Mouse (Mus musculus) heart, embryonic 11.5 days (tissue): ENCODE measurements around the gene E330034G19Rik. TPM values are rescaled to one million over a fixed set of nuclear protein-coding genes. Genes with fewer than 3 reads are reported as not detected.
"Not testable (repeated sequence)": the region's sequence is repeated elsewhere in the genome, so short reads cannot be mapped to it uniquely, and the experiment has no call there.

Source experiments
- ATAC-seq: fragments of 200-750 bp; cut with Nextera tagmentation; replicated peaks from 2 replicates; pipeline ENCODE4 v1.8.0; 2017; ENCODE audit warnings: moderate library complexity; ENCODE audit not compliant: insufficient number of reproducible peaks, low FRiP score, low TSS enrichment
- H3K27ac ChIP-seq: fragments of 300-500 bp; sonication (generic); 2 replicates; pipeline ENCODE4 v1.5.1; 2014; ENCODE audit warnings: mild to moderate bottlenecking, low read depth, low read length
- H3K27me3 ChIP-seq: fragments of 300-500 bp; sonication (generic); 2 replicates; pipeline ENCODE4 v1.6.1; 2014; ENCODE audit warnings: mild to moderate bottlenecking, low read length, mixed read lengths; ENCODE audit not compliant: control insufficient read depth, insufficient read depth
- H3K36me3 ChIP-seq: fragments of 300-500 bp; sonication (generic); 2 replicates; pipeline ENCODE4 v1.6.1; 2014; ENCODE audit warnings: mild to moderate bottlenecking, low read length, moderate library complexity, mixed read lengths; ENCODE audit not compliant: control insufficient read depth, insufficient read depth
- H3K4me1 ChIP-seq: fragments of 300-500 bp; sonication (generic); 2 replicates; pipeline ENCODE4 v1.6.1; 2014; ENCODE audit warnings: low read length; ENCODE audit not compliant: control insufficient read depth, insufficient read depth
- H3K4me2 ChIP-seq: fragments of 300-500 bp; sonication (generic); 2 replicates; pipeline ENCODE4 v1.6.1; 2014; ENCODE audit warnings: mild to moderate bottlenecking, moderate library complexity
- H3K4me3 ChIP-seq: fragments of 300-500 bp; sonication (generic); 2 replicates; pipeline ENCODE4 v1.5.1; 2014; ENCODE audit warnings: low read depth, low read length
- H3K9ac ChIP-seq: fragments of 300-500 bp; sonication (generic); 2 replicates; pipeline ENCODE4 v1.6.1; 2014; ENCODE audit warnings: mild to moderate bottlenecking, low read depth, low read length, moderate library complexity
- H3K9me3 ChIP-seq: fragments of 300-500 bp; sonication (generic); replicated peaks from 2 replicates; pipeline ENCODE4 v1.6.1; 2016; ENCODE audit warnings: low read length; ENCODE audit not compliant: control insufficient read depth
- WGBS: fragments of 180-500 bp; shearing (Covaris S2); extraction: QIAGEN DNeasy Blood & Tissue Kit; methylation state at CpG from one replicate; pipeline ENCODE4 v1.1.7; 2014; ENCODE audit not compliant: insufficient replicate concordance; 5-methylcytosine and 5-hydroxymethylcytosine counted together
- polyA plus RNA-seq: library from polyadenylated mRNA; unstranded; fragments of >200 nt; fragmentation: Nextera tagmentation; extraction: Ambion mirVana; gene quantifications from 2 replicates; pipeline ENCODE4 v1.2.1, GENCODE M21; 2014

E330034G19Rik gene
- polyA plus RNA-seq, 1 experiment from 2014 or later = not detected

DNA sequence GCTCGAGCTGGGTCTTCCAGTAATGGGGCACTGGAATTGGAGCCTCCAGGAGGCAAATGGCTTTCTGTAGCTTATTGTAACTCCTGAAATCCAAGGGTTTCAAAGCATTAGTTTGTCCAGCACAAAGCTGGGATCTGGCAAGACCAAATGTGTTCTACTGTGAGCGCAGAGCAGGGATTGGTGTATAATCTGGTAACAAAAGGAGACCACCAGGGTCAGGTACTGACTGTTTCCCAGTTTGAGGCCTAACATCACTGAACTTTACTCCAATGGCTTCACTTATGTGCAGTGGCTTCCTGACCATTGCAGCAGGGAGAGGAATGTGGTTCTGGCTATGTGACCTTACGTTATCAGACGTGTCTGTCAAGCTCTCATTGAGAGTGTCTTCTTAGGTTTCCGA is 617 bp downstream of the E330034G19Rik start:
- Histone ChIP-seq H3K27me3 (no peaks in the 10 kb centered on the region), H3K27ac (no peak overlapping the region), H3K36me3 (no peaks in the 10 kb centered on the region), H3K4me1 (peaks cover 4% of the 10 kb centered on the region; the same call in 1 of the 2 replicates), H3K4me3 (no peak overlapping the region), H3K4me2 (no peak overlapping the region), H3K9me3 (no peaks in the 10 kb centered on the region), H3K9ac (no peak overlapping the region)
- 49% methylated on average over 5 of the region's 5 CpGs for WGBS
- no peak for ATAC-seq

DNA sequence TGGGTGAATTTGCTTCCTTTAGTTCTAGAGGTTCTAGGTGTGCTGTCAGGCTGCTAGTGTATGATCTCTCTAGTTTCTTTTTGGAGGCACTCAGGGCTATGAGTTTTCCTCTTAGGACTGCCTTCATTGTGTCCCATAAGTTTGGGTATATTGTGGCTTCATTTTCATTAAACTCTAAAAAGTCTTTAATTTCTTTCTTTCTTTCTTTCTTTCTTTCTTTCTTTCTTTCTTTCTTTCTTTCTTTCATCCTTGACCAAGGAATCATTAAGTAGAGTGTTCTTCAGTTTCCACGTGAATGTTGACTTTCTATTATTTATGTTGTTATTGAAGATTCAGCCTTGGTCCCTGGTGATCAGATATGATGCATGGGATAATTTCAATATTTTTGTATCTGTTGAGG is 9.1 kb downstream of the E330034G19Rik start:
- H3K27ac ChIP-seq, ATAC-seq, H3K4me1 ChIP-seq, H3K36me3 ChIP-seq, H3K9me3 ChIP-seq, H3K4me2 ChIP-seq, H3K4me3 ChIP-seq, H3K27me3 ChIP-seq, H3K9ac ChIP-seq: not testable (repeated sequence)
- WGBS = 68% methylated on average over 1 of the region's 1 CpGs

DNA sequence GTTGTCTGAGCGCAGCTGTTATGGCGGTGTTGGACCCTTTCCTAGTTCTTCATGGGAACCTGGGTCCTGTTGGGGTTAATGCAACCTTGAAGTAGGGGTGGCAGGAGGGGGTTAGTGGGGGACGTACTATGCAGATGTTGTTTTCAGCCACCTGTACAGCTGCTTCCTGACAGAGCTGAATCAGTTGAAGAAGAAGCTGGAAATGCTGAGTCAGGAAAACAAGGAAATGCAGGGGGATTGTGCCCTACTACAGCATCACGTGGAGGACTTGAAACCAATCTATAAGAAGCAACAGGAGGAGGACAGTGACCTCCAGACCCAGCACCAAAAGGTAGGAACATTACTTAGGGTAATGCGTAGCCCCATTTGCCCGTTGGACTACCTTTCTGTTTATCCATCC is 13.7 kb downstream of the E330034G19Rik start:
- H3K27ac ChIP-seq = no peak overlapping the region
- no peaks in the 10 kb centered on the region for H3K27me3 ChIP-seq
- no peaks in the 10 kb centered on the region for H3K9me3 ChIP-seq
- no peaks in the 10 kb centered on the region for H3K4me1 ChIP-seq
- no peak overlapping the region for H3K9ac ChIP-seq
- no peaks in the 10 kb centered on the region for H3K36me3 ChIP-seq
- no peak for ATAC-seq
- H3K4me2 ChIP-seq = no peak overlapping the region
- no peak overlapping the region for H3K4me3 ChIP-seq
- WGBS = 76% methylated on average over 6 of the region's 6 CpGs

DNA sequence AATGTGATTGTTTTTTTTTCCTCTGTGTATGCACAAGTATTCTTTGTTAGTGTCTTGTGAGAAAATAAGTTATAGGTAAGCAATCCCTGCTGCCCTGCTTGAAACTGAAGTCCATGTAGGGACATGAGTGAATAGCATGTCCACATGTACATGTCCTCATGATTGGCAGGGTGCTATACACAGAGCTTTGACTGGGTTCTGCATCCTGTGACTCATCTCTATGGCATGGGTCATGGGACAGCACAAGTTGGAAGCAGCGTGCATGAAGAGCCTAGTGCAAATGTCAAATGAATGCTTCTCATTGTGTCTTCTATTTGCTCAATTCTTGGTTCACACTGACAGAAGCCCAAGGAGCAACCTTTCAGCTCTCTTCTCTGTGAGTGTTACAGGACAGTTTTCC is 14.1 kb downstream of the E330034G19Rik start:
- H3K27ac ChIP-seq = no peak overlapping the region
- H3K4me3 ChIP-seq = no peak overlapping the region
- H3K9me3 ChIP-seq = no peaks in the 10 kb centered on the region
- WGBS = 57% methylated on average over 1 of the region's 1 CpGs
- no peak overlapping the region for H3K9ac ChIP-seq
- H3K4me1 ChIP-seq = no peaks in the 10 kb centered on the region
- H3K36me3 ChIP-seq = no peaks in the 10 kb centered on the region
- no peak overlapping the region for H3K4me2 ChIP-seq
- ATAC-seq = no peak
- no peaks in the 10 kb centered on the region for H3K27me3 ChIP-seq

DNA sequence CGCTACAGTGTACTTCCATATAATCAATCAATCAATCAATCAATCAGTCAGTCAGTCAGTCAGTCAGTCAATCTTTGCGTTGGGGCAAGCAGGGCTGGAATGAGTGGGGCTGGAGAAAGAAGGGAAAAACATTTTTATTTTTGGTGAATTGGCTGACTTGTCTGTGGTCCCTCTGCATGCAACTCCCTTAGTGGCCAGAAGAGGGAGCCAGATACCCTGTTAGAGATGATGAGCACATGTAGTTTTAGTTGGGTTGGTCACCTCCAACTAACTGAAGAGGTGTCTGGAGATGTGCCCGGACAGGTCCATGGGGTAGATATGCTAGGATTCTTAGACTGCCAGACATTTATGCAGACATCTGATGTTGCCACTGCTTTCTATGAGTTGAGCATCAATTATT is 18.1 kb downstream of the E330034G19Rik start:
- ATAC-seq = no peak
- Histone ChIP-seq H3K4me3 (no peak overlapping the region), H3K27me3 (no peaks in the 10 kb centered on the region), H3K4me1 (no peaks in the 10 kb centered on the region), H3K9ac (no peak overlapping the region), H3K4me2 (no peak overlapping the region), H3K9me3 (no peaks in the 10 kb centered on the region), H3K27ac (no peak overlapping the region), H3K36me3 (no peaks in the 10 kb centered on the region)
- 39% methylated on average over 3 of the region's 3 CpGs for WGBS

DNA sequence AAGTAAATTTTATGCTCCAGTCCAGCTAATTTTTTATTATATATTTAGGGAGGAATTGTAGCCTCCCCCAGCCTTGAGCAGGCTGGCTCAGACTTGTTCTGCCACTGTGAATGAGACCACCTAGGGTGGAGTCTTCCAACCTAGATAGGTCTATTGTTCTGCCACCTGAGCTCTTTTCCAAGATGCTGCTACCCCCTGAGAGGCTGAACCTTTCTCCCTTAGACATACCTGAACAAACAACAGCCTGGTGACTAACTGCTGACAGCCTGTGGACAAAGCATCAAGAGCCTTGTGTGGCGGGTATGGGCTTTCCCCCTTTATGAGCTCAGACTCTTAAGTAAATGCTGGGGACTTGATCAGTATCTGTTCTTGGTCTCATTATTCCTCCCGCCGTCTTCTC is 54.0 kb downstream of the E330034G19Rik start:
- H3K4me2 ChIP-seq, H3K9me3 ChIP-seq, H3K9ac ChIP-seq, ATAC-seq, H3K4me1 ChIP-seq, H3K4me3 ChIP-seq, H3K27me3 ChIP-seq, H3K27ac ChIP-seq, H3K36me3 ChIP-seq: not testable (repeated sequence)
- WGBS = 80% methylated on average over 3 of the region's 3 CpGs

DNA sequence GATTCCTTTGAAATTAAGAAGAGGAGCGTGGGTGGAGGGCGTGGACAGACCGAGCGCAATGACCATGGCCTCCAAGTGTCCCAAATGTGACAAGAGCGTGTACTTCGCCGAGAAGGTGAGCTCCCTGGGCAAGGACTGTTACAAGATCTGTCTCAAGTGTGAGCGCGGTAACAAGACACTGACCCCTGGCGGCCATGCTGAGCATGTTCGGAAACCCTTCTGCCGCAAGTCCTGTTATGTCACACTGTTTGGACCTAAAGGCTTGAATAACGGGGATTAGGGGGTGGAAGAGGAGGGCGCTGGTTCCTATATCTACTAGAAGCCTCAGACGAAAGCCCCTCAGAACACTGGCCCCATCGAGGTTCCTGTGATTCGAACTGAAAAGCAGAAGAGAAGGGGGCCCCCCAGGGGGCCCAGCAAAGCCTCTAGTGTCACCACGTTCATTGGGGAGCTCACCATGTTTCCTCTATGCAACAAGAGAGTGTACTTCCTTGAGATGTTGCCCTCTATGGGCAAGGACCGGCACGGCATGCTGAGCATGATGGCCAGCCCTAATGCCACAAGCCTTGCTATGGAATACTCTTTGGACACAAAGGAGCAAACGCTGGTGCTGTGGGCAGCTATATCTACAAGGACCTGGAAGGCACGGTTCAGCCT is 65.4 kb downstream of the E330034G19Rik start:
- no peak overlapping the region for H3K4me2 ChIP-seq
- H3K27me3 ChIP-seq = no peaks in the 10 kb centered on the region
- no peaks in the 10 kb centered on the region for H3K36me3 ChIP-seq
- 67% methylated on average over 22 of the region's 22 CpGs for WGBS
- no peaks in the 10 kb centered on the region for H3K4me1 ChIP-seq
- no peaks in the 10 kb centered on the region for H3K9me3 ChIP-seq
- H3K27ac ChIP-seq = no peak overlapping the region
- H3K9ac ChIP-seq = no peak overlapping the region
- H3K4me3 ChIP-seq = no peak overlapping the region
- ATAC-seq = no peak

Other genes with a start within 250 kb of the E330034G19Rik start
- gene Dlg5, start 47.3 kb upstream of the E330034G19Rik start, polyA plus RNA-seq = 16.3 and 17.4 TPM in 2 replicates
- gene Polr3a, start 193.8 kb downstream of the E330034G19Rik start, polyA plus RNA-seq = 12.4 and 13.8 TPM in 2 replicates
- gene Rps24, start 193.9 kb downstream of the E330034G19Rik start, polyA plus RNA-seq = 849 and 922 TPM in 2 replicates